Mouse (Mus musculus): ENCODE results near the gene Gm11562. TPM values are rescaled to one million over a fixed set of nuclear protein-coding genes. Genes with fewer than 3 reads are reported as not detected.

Gm11562 gene
- total and polyA plus RNA-seq, 2 experiments from 2014 or later, result not detected

- no peaks in the 10 kb centered on the region for H3K27me3 ChIP-seq (ENCODE audit: control insufficient read depth, insufficient read depth, low read length)
- H3K4me1 ChIP-seq (ENCODE audit: control insufficient read depth, insufficient read depth), result no peaks in the 10 kb centered on the region
- H3K9ac ChIP-seq (replicated peaks; ENCODE audit: low read depth, low read length), result no peak overlapping the region
- H3K4me3 ChIP-seq (ENCODE audit: low read depth, low read length), result no peak overlapping the region
- no peaks in the 10 kb centered on the region for H3K36me3 ChIP-seq (replicated peaks; ENCODE audit: control insufficient read depth, insufficient read depth, low read length)
- ATAC-seq (ENCODE audit: insufficient read depth, low read depth), result no peak
- WGBS, result 69% methylated on average over 6 of the region's 6 CpGs
- H3K9me3 ChIP-seq (replicated peaks; ENCODE audit: control insufficient read depth, low read length), result no peaks in the 10 kb centered on the region
- DNase-seq (ENCODE audit: low spot score), result no peak
- no peak overlapping the region for H3K4me2 ChIP-seq (ENCODE audit: low read depth, low read length)
- no peak overlapping the region for H3K27ac ChIP-seq (ENCODE audit: low read depth)
- TF ChIP-seq CTCF (IDR thresholded peaks at IDR 0.05; ENCODE audit: low read depth), result no peak
- TF ChIP-seq EP300 (IDR thresholded peaks at IDR 0.05; ENCODE audit: low read depth), result no peak
Observed at GRCm38 (mm10) chr11:99581564-99581963, 38.7 kb downstream of the Gm11562 start.

GRCm38 (mm10) chr11:99581051-99581450 is 39.2 kb downstream of the Gm11562 start:
- no peak for ATAC-seq (ENCODE audit: insufficient read depth, low read depth)
- Histone ChIP-seq H3K4me2 (ENCODE audit: low read depth, low read length) (no peak overlapping the region), H3K4me3 (ENCODE audit: low read depth, low read length) (no peak overlapping the region), H3K27ac (ENCODE audit: low read depth) (no peak overlapping the region), H3K4me1 (ENCODE audit: control insufficient read depth, insufficient read depth) (no peaks in the 10 kb centered on the region), H3K27me3 (ENCODE audit: control insufficient read depth, insufficient read depth, low read length) (no peaks in the 10 kb centered on the region), H3K9ac (replicated peaks; ENCODE audit: low read depth, low read length) (no peak overlapping the region), H3K36me3 (replicated peaks; ENCODE audit: control insufficient read depth, insufficient read depth, low read length) (no peaks in the 10 kb centered on the region), H3K9me3 (replicated peaks; ENCODE audit: control insufficient read depth, low read length) (no peaks in the 10 kb centered on the region)
- DNase-seq (ENCODE audit: low spot score), result no peak
- WGBS, result 83% methylated on average over 5 of the region's 5 CpGs
- no peak for TF ChIP-seq EP300 (IDR thresholded peaks at IDR 0.05; ENCODE audit: low read depth)
- no peak for TF ChIP-seq CTCF (IDR thresholded peaks at IDR 0.05; ENCODE audit: low read depth)

GRCm38 (mm10) chr11:99580636-99581035 is 39.6 kb downstream of the Gm11562 start, which contains the start of gene Krtap1-5:
Gene Krtap1-5, minus strand, starts transcription at chr11:99581016.
- Histone ChIP-seq H3K27ac (ENCODE audit: low read depth) (no peak within 1 kb of the TSS), H3K9me3 (replicated peaks; ENCODE audit: control insufficient read depth, low read length) (no peaks in the 10 kb centered on the region), H3K4me3 (ENCODE audit: low read depth, low read length) (no peak within 1 kb of the TSS), H3K27me3 (ENCODE audit: control insufficient read depth, insufficient read depth, low read length) (no peaks in the 10 kb centered on the region), H3K9ac (replicated peaks; ENCODE audit: low read depth, low read length) (no peak within 1 kb of the TSS), H3K4me1 (ENCODE audit: control insufficient read depth, insufficient read depth) (no peaks in the 10 kb centered on the region), H3K4me2 (ENCODE audit: low read depth, low read length) (no peak within 1 kb of the TSS), H3K36me3 (replicated peaks; ENCODE audit: control insufficient read depth, insufficient read depth, low read length) (no peaks in the 10 kb centered on the region)
- WGBS, result 74% methylated on average over 5 of the region's 6 CpGs
- ATAC-seq (ENCODE audit: insufficient read depth, low read depth) (no peak), DNase-seq (ENCODE audit: low spot score) (no peak)
- TF ChIP-seq EP300 (IDR thresholded peaks at IDR 0.05; ENCODE audit: low read depth), result no peak

- no peaks in the 10 kb centered on the region for H3K4me1 ChIP-seq (ENCODE audit: control insufficient read depth, insufficient read depth)
- DNase-seq (ENCODE audit: low spot score) (peak; percentile 39), ATAC-seq (ENCODE audit: insufficient read depth, low read depth) (no peak)
- no peak overlapping the region for H3K9ac ChIP-seq (replicated peaks; ENCODE audit: low read depth, low read length)
- peak overlapping the region; percentile 39 for H3K4me2 ChIP-seq (ENCODE audit: low read depth, low read length)
- H3K9me3 ChIP-seq (replicated peaks; ENCODE audit: control insufficient read depth, low read length), result no peaks in the 10 kb centered on the region
- WGBS, result 2% methylated on average over 7 of the region's 7 CpGs
- H3K36me3 ChIP-seq (replicated peaks; ENCODE audit: control insufficient read depth, insufficient read depth, low read length), result no peaks in the 10 kb centered on the region
- H3K27ac ChIP-seq (ENCODE audit: low read depth), result no peak overlapping the region
- TF ChIP-seq EP300 (IDR thresholded peaks at IDR 0.05; ENCODE audit: low read depth), result no peak
- TF ChIP-seq CTCF (IDR thresholded peaks at IDR 0.05; ENCODE audit: low read depth), result peak; percentile 86
- no peak overlapping the region for H3K4me3 ChIP-seq (ENCODE audit: low read depth, low read length)
- no peaks in the 10 kb centered on the region for H3K27me3 ChIP-seq (ENCODE audit: control insufficient read depth, insufficient read depth, low read length)
Observed at GRCm38 (mm10) chr11:99574106-99574505, 46.1 kb downstream of the Gm11562 start.

DNA sequence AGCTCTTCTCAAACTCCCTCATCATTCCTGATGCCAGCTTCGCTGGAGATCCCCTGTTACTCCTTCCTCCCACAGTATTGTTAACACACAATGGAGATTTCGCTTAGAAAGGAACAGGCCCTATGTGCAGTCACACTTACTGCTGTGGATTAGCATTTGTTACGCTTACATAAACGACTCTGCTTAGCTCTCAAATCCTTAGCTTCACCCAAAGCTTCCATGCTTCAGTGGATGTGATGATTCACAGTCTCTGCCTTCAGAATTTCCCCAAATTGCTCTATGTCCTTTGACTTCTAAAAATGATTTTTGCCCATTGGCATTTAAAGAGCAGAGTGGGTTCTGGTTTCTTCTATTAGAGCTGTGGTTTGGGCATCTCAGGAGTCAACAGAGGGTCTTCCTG is 47.1 kb downstream of the Gm11562 start:
- DNase-seq (ENCODE audit: low spot score), result no peak
- H3K36me3 ChIP-seq (replicated peaks; ENCODE audit: control insufficient read depth, insufficient read depth, low read length), result no peaks in the 10 kb centered on the region
- no peak overlapping the region for H3K4me3 ChIP-seq (ENCODE audit: low read depth, low read length)
- no peak for ATAC-seq (ENCODE audit: insufficient read depth, low read depth)
- no peak overlapping the region for H3K27ac ChIP-seq (ENCODE audit: low read depth)
- WGBS, result 55% methylated on average over 4 of the region's 4 CpGs
- TF ChIP-seq EP300 (IDR thresholded peaks at IDR 0.05; ENCODE audit: low read depth) (no peak), CTCF (IDR thresholded peaks at IDR 0.05; ENCODE audit: low read depth) (no peak)
- no peaks in the 10 kb centered on the region for H3K9me3 ChIP-seq (replicated peaks; ENCODE audit: control insufficient read depth, low read length)
- no peak overlapping the region for H3K9ac ChIP-seq (replicated peaks; ENCODE audit: low read depth, low read length)
- H3K4me2 ChIP-seq (ENCODE audit: low read depth, low read length), result no peak overlapping the region
- H3K4me1 ChIP-seq (ENCODE audit: control insufficient read depth, insufficient read depth), result no peaks in the 10 kb centered on the region
- no peaks in the 10 kb centered on the region for H3K27me3 ChIP-seq (ENCODE audit: control insufficient read depth, insufficient read depth, low read length)

Other genes with a start within 250 kb of the Gm11562 start
Only the 30 nearest of the 38 such genes appear.
- gene Krt20, start 182.3 kb downstream of the Gm11562 start, total RNA-seq (2014; rRNA removed; ENCODE audit: low replicate concordance), result not detected in 2 replicates
- 0.26 and 0.38 TPM in 2 replicates for gene Krt20, start 182.3 kb downstream of the Gm11562 start, polyA plus RNA-seq (2015; fragmentation: Nextera tagmentation; extraction: Ambion mirVana)
- gene Krt23, start 127.3 kb downstream of the Gm11562 start, total RNA-seq (2014; rRNA removed; ENCODE audit: low replicate concordance), result not detected in 2 replicates
- gene Krt23, start 127.3 kb downstream of the Gm11562 start, polyA plus RNA-seq (2015; fragmentation: Nextera tagmentation; extraction: Ambion mirVana), result 0.07 and 0.12 TPM in 2 replicates
- gene Krt39, start 99.1 kb downstream of the Gm11562 start, total RNA-seq (2014; rRNA removed; ENCODE audit: low replicate concordance), result not detected in 2 replicates
- not detected in 2 replicates for gene Krt39, start 99.1 kb downstream of the Gm11562 start, polyA plus RNA-seq (2015; fragmentation: Nextera tagmentation; extraction: Ambion mirVana)
- gene Krt40, start 77.3 kb downstream of the Gm11562 start, total RNA-seq (2014; rRNA removed; ENCODE audit: low replicate concordance), result not detected in 2 replicates
- not detected in 2 replicates for gene Krt40, start 77.3 kb downstream of the Gm11562 start, polyA plus RNA-seq (2015; fragmentation: Nextera tagmentation; extraction: Ambion mirVana)
- not detected in 2 replicates for gene Krtap3-3, start 69.6 kb downstream of the Gm11562 start, total RNA-seq (2014; rRNA removed; ENCODE audit: low replicate concordance)
- not detected in 2 replicates for gene Krtap3-3, start 69.6 kb downstream of the Gm11562 start, polyA plus RNA-seq (2015; fragmentation: Nextera tagmentation; extraction: Ambion mirVana)
- gene Krtap3-2, start 63.6 kb downstream of the Gm11562 start, total RNA-seq (2014; rRNA removed; ENCODE audit: low replicate concordance), result not detected in 2 replicates
- gene Krtap3-2, start 63.6 kb downstream of the Gm11562 start, polyA plus RNA-seq (2015; fragmentation: Nextera tagmentation; extraction: Ambion mirVana), result not detected in 2 replicates
- gene Gm11939, start 61.0 kb downstream of the Gm11562 start, total RNA-seq (2014; rRNA removed; ENCODE audit: low replicate concordance), result not detected in 2 replicates
- not detected in 2 replicates for gene Gm11939, start 61.0 kb downstream of the Gm11562 start, polyA plus RNA-seq (2015; fragmentation: Nextera tagmentation; extraction: Ambion mirVana)
- gene Krtap3-1, start 53.8 kb downstream of the Gm11562 start, total RNA-seq (2014; rRNA removed; ENCODE audit: low replicate concordance), result not detected in 2 replicates
- not detected in 2 replicates for gene Krtap3-1, start 53.8 kb downstream of the Gm11562 start, polyA plus RNA-seq (2015; fragmentation: Nextera tagmentation; extraction: Ambion mirVana)
- not detected in 2 replicates for gene Krtap1-5, start 39.4 kb downstream of the Gm11562 start, total RNA-seq (2014; rRNA removed; ENCODE audit: low replicate concordance)
- gene Krtap1-5, start 39.4 kb downstream of the Gm11562 start, polyA plus RNA-seq (2015; fragmentation: Nextera tagmentation; extraction: Ambion mirVana), result not detected in 2 replicates
- gene Krtap1-4, start 36.8 kb downstream of the Gm11562 start, total RNA-seq (2014; rRNA removed; ENCODE audit: low replicate concordance), result not detected in 2 replicates
- not detected in 2 replicates for gene Krtap1-4, start 36.8 kb downstream of the Gm11562 start, polyA plus RNA-seq (2015; fragmentation: Nextera tagmentation; extraction: Ambion mirVana)
- gene Krtap1-3, start 29.1 kb downstream of the Gm11562 start, total RNA-seq (2014; rRNA removed; ENCODE audit: low replicate concordance), result not detected in 2 replicates
- gene Krtap1-3, start 29.1 kb downstream of the Gm11562 start, polyA plus RNA-seq (2015; fragmentation: Nextera tagmentation; extraction: Ambion mirVana), result not detected in 2 replicates
- not detected in 2 replicates for gene Krtap9-3, start 22.3 kb downstream of the Gm11562 start, total RNA-seq (2014; rRNA removed; ENCODE audit: low replicate concordance)
- gene Krtap9-3, start 22.3 kb downstream of the Gm11562 start, polyA plus RNA-seq (2015; fragmentation: Nextera tagmentation; extraction: Ambion mirVana), result not detected in 2 replicates
- gene Gm11938, start 17.1 kb downstream of the Gm11562 start, total RNA-seq (2014; rRNA removed; ENCODE audit: low replicate concordance), result not detected in 2 replicates
- gene Gm11938, start 17.1 kb downstream of the Gm11562 start, polyA plus RNA-seq (2015; fragmentation: Nextera tagmentation; extraction: Ambion mirVana), result not detected in 2 replicates
- not detected in 2 replicates for gene Gm11937, start 10.2 kb downstream of the Gm11562 start, total RNA-seq (2014; rRNA removed; ENCODE audit: low replicate concordance)
- gene Gm11937, start 10.2 kb downstream of the Gm11562 start, polyA plus RNA-seq (2015; fragmentation: Nextera tagmentation; extraction: Ambion mirVana), result not detected in 2 replicates
- not detected in 2 replicates for gene Krtap2-4, start 5.6 kb downstream of the Gm11562 start, total RNA-seq (2014; rRNA removed; ENCODE audit: low replicate concordance)
- gene Krtap2-4, start 5.6 kb downstream of the Gm11562 start, polyA plus RNA-seq (2015; fragmentation: Nextera tagmentation; extraction: Ambion mirVana), result not detected in 2 replicates
- not detected in 2 replicates for gene Krtap4-1, start 7.8 kb upstream of the Gm11562 start, total RNA-seq (2014; rRNA removed; ENCODE audit: low replicate concordance)
- not detected in 2 replicates for gene Krtap4-1, start 7.8 kb upstream of the Gm11562 start, polyA plus RNA-seq (2015; fragmentation: Nextera tagmentation; extraction: Ambion mirVana)
- not detected in 2 replicates for gene Krtap4-2, start 14.6 kb upstream of the Gm11562 start, total RNA-seq (2014; rRNA removed; ENCODE audit: low replicate concordance)
- not detected in 2 replicates for gene Krtap4-2, start 14.6 kb upstream of the Gm11562 start, polyA plus RNA-seq (2015; fragmentation: Nextera tagmentation; extraction: Ambion mirVana)
- gene Krtap4-7, start 23.7 kb upstream of the Gm11562 start, total RNA-seq (2014; rRNA removed; ENCODE audit: low replicate concordance), result not detected in 2 replicates
- gene Krtap4-7, start 23.7 kb upstream of the Gm11562 start, polyA plus RNA-seq (2015; fragmentation: Nextera tagmentation; extraction: Ambion mirVana), result not detected in 2 replicates
- gene Gm11555, start 29.8 kb upstream of the Gm11562 start, total RNA-seq (2014; rRNA removed; ENCODE audit: low replicate concordance), result not detected in 2 replicates
- gene Gm11555, start 29.8 kb upstream of the Gm11562 start, polyA plus RNA-seq (2015; fragmentation: Nextera tagmentation; extraction: Ambion mirVana), result not detected in 2 replicates
- gene Gm11563, start 38.5 kb upstream of the Gm11562 start, total RNA-seq (2014; rRNA removed; ENCODE audit: low replicate concordance), result not detected in 2 replicates
- gene Gm11563, start 38.5 kb upstream of the Gm11562 start, polyA plus RNA-seq (2015; fragmentation: Nextera tagmentation; extraction: Ambion mirVana), result not detected in 2 replicates
- gene Krtap4-6, start 45.5 kb upstream of the Gm11562 start, total RNA-seq (2014; rRNA removed; ENCODE audit: low replicate concordance), result not detected in 2 replicates
- not detected in 2 replicates for gene Krtap4-6, start 45.5 kb upstream of the Gm11562 start, polyA plus RNA-seq (2015; fragmentation: Nextera tagmentation; extraction: Ambion mirVana)
- not detected in 2 replicates for gene Gm14190, start 70.3 kb upstream of the Gm11562 start, total RNA-seq (2014; rRNA removed; ENCODE audit: low replicate concordance)
- gene Gm14190, start 70.3 kb upstream of the Gm11562 start, polyA plus RNA-seq (2015; fragmentation: Nextera tagmentation; extraction: Ambion mirVana), result not detected in 2 replicates
- gene Gm14180, start 113.9 kb upstream of the Gm11562 start, total RNA-seq (2014; rRNA removed; ENCODE audit: low replicate concordance), result not detected in 2 replicates
- not detected in 2 replicates for gene Gm14180, start 113.9 kb upstream of the Gm11562 start, polyA plus RNA-seq (2015; fragmentation: Nextera tagmentation; extraction: Ambion mirVana)
- not detected in 2 replicates for gene Gm11595, start 152.5 kb upstream of the Gm11562 start, total RNA-seq (2014; rRNA removed; ENCODE audit: low replicate concordance)
- not detected in 2 replicates for gene Gm11595, start 152.5 kb upstream of the Gm11562 start, polyA plus RNA-seq (2015; fragmentation: Nextera tagmentation; extraction: Ambion mirVana)
- not detected in 2 replicates for gene Krtap4-8, start 160.3 kb upstream of the Gm11562 start, total RNA-seq (2014; rRNA removed; ENCODE audit: low replicate concordance)
- gene Krtap4-8, start 160.3 kb upstream of the Gm11562 start, polyA plus RNA-seq (2015; fragmentation: Nextera tagmentation; extraction: Ambion mirVana), result not detected in 2 replicates
- gene Krtap4-9, start 164.8 kb upstream of the Gm11562 start, total RNA-seq (2014; rRNA removed; ENCODE audit: low replicate concordance), result not detected in 2 replicates
- not detected in 2 replicates for gene Krtap4-9, start 164.8 kb upstream of the Gm11562 start, polyA plus RNA-seq (2015; fragmentation: Nextera tagmentation; extraction: Ambion mirVana)
- gene Gm11596, start 173.0 kb upstream of the Gm11562 start, total RNA-seq (2014; rRNA removed; ENCODE audit: low replicate concordance), result not detected in 2 replicates
- gene Gm11596, start 173.0 kb upstream of the Gm11562 start, polyA plus RNA-seq (2015; fragmentation: Nextera tagmentation; extraction: Ambion mirVana), result not detected in 2 replicates
- not detected in 2 replicates for gene Gm11569, start 178.5 kb upstream of the Gm11562 start, total RNA-seq (2014; rRNA removed; ENCODE audit: low replicate concordance)
- not detected in 2 replicates for gene Gm11569, start 178.5 kb upstream of the Gm11562 start, polyA plus RNA-seq (2015; fragmentation: Nextera tagmentation; extraction: Ambion mirVana)
- gene Gm11554, start 184.0 kb upstream of the Gm11562 start, total RNA-seq (2014; rRNA removed; ENCODE audit: low replicate concordance), result not detected in 2 replicates
- not detected in 2 replicates for gene Gm11554, start 184.0 kb upstream of the Gm11562 start, polyA plus RNA-seq (2015; fragmentation: Nextera tagmentation; extraction: Ambion mirVana)
- gene Krtap4-13, start 189.5 kb upstream of the Gm11562 start, total RNA-seq (2014; rRNA removed; ENCODE audit: low replicate concordance), result not detected in 2 replicates
- not detected in 2 replicates for gene Krtap4-13, start 189.5 kb upstream of the Gm11562 start, polyA plus RNA-seq (2015; fragmentation: Nextera tagmentation; extraction: Ambion mirVana)